Mouse (Mus musculus): ENCODE results near the gene Obox2. TPM values are rescaled to one million over a fixed set of nuclear protein-coding genes. Genes with fewer than 3 reads are reported as not detected.

Obox2 gene
- polyA plus RNA-seq (2012; rRNA removed; ENCODE audit: low replicate concordance): not detected in 2 replicates

GRCm38 (mm10) chr7:15388421-15388998, at the start of gene Obox2, which contains the start of gene Obox1:
Gene Obox2, plus strand, starts transcription at chr7:15388721.
Gene Obox1, plus strand, starts transcription at chr7:15388948.

Other genes starting within 250 kb of the Obox2 start
- not detected in 2 replicates for gene Obox1, start 227 bp downstream of the Obox2 start, polyA plus RNA-seq (2012; rRNA removed; ENCODE audit: low replicate concordance)

Measured in duodenum, adult 2 months (tissue).